Comparison of ENCODE assay signal across 16 mouse cellular contexts in genomic region chr2:30679041-30679440, GRCm38 (mm10).
DNase-seq lines count a peak whose midpoint lies in the region; ATAC-seq and TF ChIP-seq lines count a peak whose summit lies in the region.
"Had no signal": no experiment of that assay in that cellular context is flagged by ENCODE, and none has a peak within 500 bp of the region (broad histone marks: within the 10 kb centered on the region; RNA-seq: fewer than 3 reads in every experiment).

No protein-coding gene starts in this region.

- H3K4me2 ChIP-seq in heart, embryonic 13.5 days, result no peak overlapping the region
- no peak overlapping the region for H3K4me2 ChIP-seq in midbrain, embryonic 16.5 days (ENCODE audit: low read length)
- H3K4me2 ChIP-seq in midbrain, embryonic 13.5 days (replicated peaks), result no peak overlapping the region
- H3K4me2 ChIP-seq in intestine, embryonic 16.5 days (ENCODE audit: low read depth, low read length), result no peak overlapping the region
- H3K4me2 ChIP-seq: liver, embryonic 15.5 days had no signal

- intact Hi-C loops in heart, postnatal 14 days (cut with DNase I), result no loop called here

- no peak overlapping the region for H3K9ac ChIP-seq in heart, embryonic 13.5 days
- no peak overlapping the region for H3K9ac ChIP-seq in midbrain, embryonic 16.5 days (ENCODE audit: low read depth, low read length)
- no peak overlapping the region for H3K9ac ChIP-seq in midbrain, embryonic 13.5 days (replicated peaks)
- H3K9ac ChIP-seq in intestine, embryonic 16.5 days (ENCODE audit: low read depth, low read length), result no peak overlapping the region
- H3K9ac ChIP-seq: liver, embryonic 15.5 days had no signal

- TF ChIP-seq CTCF in layer of hippocampus, adult 2 months (conservative IDR thresholded peaks at IDR 0.05), result no peak

- H3K9me3 ChIP-seq in heart, embryonic 13.5 days, result peaks cover 9% of the 10 kb centered on the region; the same call in 1 of the 2 replicates
- H3K9me3 ChIP-seq in midbrain, embryonic 16.5 days (replicated peaks; ENCODE audit: control insufficient read depth, low read length, poor library complexity, severe bottlenecking), result no peaks in the 10 kb centered on the region
- peaks cover 7% of the 10 kb centered on the region; the same call in 1 of the 2 replicates for H3K9me3 ChIP-seq in midbrain, embryonic 13.5 days
- no peaks in the 10 kb centered on the region for H3K9me3 ChIP-seq in intestine, embryonic 16.5 days (ENCODE audit: control insufficient read depth, low read length)
- H3K9me3 ChIP-seq: liver, embryonic 15.5 days had no signal

- no peak for ATAC-seq in heart, embryonic 13.5 days (ENCODE audit: extremely low read depth, insufficient number of reproducible peaks, low FRiP score, low TSS enrichment)
- ATAC-seq in midbrain, embryonic 16.5 days, result no peak
- no peak for ATAC-seq in midbrain, embryonic 13.5 days
- ATAC-seq in intestine, embryonic 16.5 days, result no peak
- ATAC-seq: hindbrain, postnatal 0 days had no signal

- peaks cover 44% of the 10 kb centered on the region for H3K4me1 ChIP-seq in heart, embryonic 13.5 days
- H3K4me1 ChIP-seq in midbrain, embryonic 16.5 days (ENCODE audit: control insufficient read depth, insufficient read depth, low read length), result peaks cover 24% of the 10 kb centered on the region
- peaks cover 49% of the 10 kb centered on the region for H3K4me1 ChIP-seq in midbrain, embryonic 13.5 days (replicated peaks)
- peaks cover 21% of the 10 kb centered on the region for H3K4me1 ChIP-seq in intestine, embryonic 16.5 days (ENCODE audit: control insufficient read depth, insufficient read depth, low read length)

- H3K36me3 ChIP-seq in heart, embryonic 13.5 days, result 0 out of 2 replicates have a peak, but pooled peaks cover 7% of the 10 kb centered on the region
- no peaks in the 10 kb centered on the region for H3K36me3 ChIP-seq in midbrain, embryonic 16.5 days (ENCODE audit: control insufficient read depth, insufficient read depth, low read length)
- H3K36me3 ChIP-seq in midbrain, embryonic 13.5 days, result no peaks in the 10 kb centered on the region
- no peaks in the 10 kb centered on the region for H3K36me3 ChIP-seq in intestine, embryonic 16.5 days (ENCODE audit: control insufficient read depth, insufficient read depth, low read length)
- H3K36me3 ChIP-seq: G1E; liver, embryonic 15.5 days had no signal

- H3K27me3 ChIP-seq in heart, embryonic 13.5 days (replicated peaks), result no peaks in the 10 kb centered on the region
- no peaks in the 10 kb centered on the region for H3K27me3 ChIP-seq in midbrain, embryonic 16.5 days (ENCODE audit: control insufficient read depth, insufficient read depth, low read depth, low read length)
- no peaks in the 10 kb centered on the region; the same call in 1 of the 2 replicates for H3K27me3 ChIP-seq in midbrain, embryonic 13.5 days
- H3K27me3 ChIP-seq in intestine, embryonic 16.5 days (replicated peaks; ENCODE audit: control insufficient read depth, insufficient read depth, low read length), result peaks cover 2% of the 10 kb centered on the region; the same call in 1 of the 2 replicates

- H3K4me3 ChIP-seq in heart, embryonic 13.5 days, result no peak overlapping the region
- no peak overlapping the region for H3K4me3 ChIP-seq in layer of hippocampus, adult 2 months
- no peak overlapping the region for H3K4me3 ChIP-seq in midbrain, embryonic 16.5 days (ENCODE audit: low read depth, low read length)
- no peak overlapping the region for H3K4me3 ChIP-seq in midbrain, embryonic 13.5 days (replicated peaks)
- H3K4me3 ChIP-seq in intestine, embryonic 16.5 days (ENCODE audit: low read length), result no peak overlapping the region
- H3K4me3 ChIP-seq: liver, embryonic 15.5 days; megakaryocyte, embryonic 14.5 days had no signal

- peak overlapping the region; percentile 100; the same call in 1 of the 2 replicates for H3K27ac ChIP-seq in heart, embryonic 13.5 days (replicated peaks)
- H3K27ac ChIP-seq in layer of hippocampus, adult 2 months, result peak overlapping the region; percentile 99; the same call in 1 of the 2 replicates
- peak overlapping the region; percentile 69; the same call in 1 of the 2 replicates for H3K27ac ChIP-seq in midbrain, embryonic 16.5 days (ENCODE audit: low read length)
- no peak overlapping the region for H3K27ac ChIP-seq in midbrain, embryonic 13.5 days
- no peak overlapping the region for H3K27ac ChIP-seq in intestine, embryonic 16.5 days (ENCODE audit: low read length)
- H3K27ac ChIP-seq: hindbrain, postnatal 0 days; liver, embryonic 15.5 days had no signal

- no peak for DNase-seq in heart, postnatal 14 days
- DNase-seq in layer of hippocampus, adult 2 months (ENCODE audit: low spot score in 2 of 2), result no peak
- DNase-seq in layer of hippocampus, adult 9-11 months, result no peak
- DNase-seq: adrenal gland, adult 2 months; cerebellum, adult 18-20 months; kidney, adult 9 months; left cerebral cortex, postnatal 4 days; thymus, adult 2 months had no signal

Comparison
In these comparisons a context has a peak if more than half of its experiments do, and no peak if none do; other contexts are left out.
1. H3K27ac ChIP-seq: peak in heart, embryonic 13.5 days (single experiment), layer of hippocampus, adult 2 months (single experiment) and midbrain, embryonic 16.5 days (single experiment); none in midbrain, embryonic 13.5 days (single experiment) and intestine, embryonic 16.5 days (single experiment).